Mouse (Mus musculus) lung, adult 2 months (tissue): Measurements from ENCODE around the gene Bpifb1. TPM values are rescaled to one million over a fixed set of nuclear protein-coding genes. Genes with fewer than 3 reads are reported as not detected.
"Not testable (repeated sequence)": the region's sequence is repeated elsewhere in the genome, so short reads cannot be mapped to it uniquely, and the experiment has no call there.

Source experiments
- DNase-seq: peaks from one replicate; pipeline ENCODE4 v3.0.0; 2022
- H3K4me1 ChIP-seq: fragments of 200-500 bp; 2 replicates; pipeline ENCODE4 v1.6.1; 2011; ENCODE audit warnings: low read length; ENCODE audit not compliant: control insufficient read depth, insufficient read depth
- H3K4me3 ChIP-seq: fragments of 200-500 bp; replicated peaks from 2 replicates; pipeline ENCODE3; 2011; ENCODE audit warnings: low read depth, mild to moderate bottlenecking, control low read depth, low read length; ENCODE audit errors: extremely low read depth
- CTCF ChIP-seq: fragments of 200-500 bp; IDR thresholded peaks from 2 replicates; pipeline ENCODE4 v1.5.1; 2011; ENCODE audit warnings: mild to moderate bottlenecking, low read length, control low read depth; ENCODE audit not compliant: insufficient read depth
- POLR2A ChIP-seq: fragments of 200-500 bp; IDR thresholded peaks from 2 replicates; pipeline ENCODE4 v1.6.1; 2011; ENCODE audit warnings: low read depth, mild to moderate bottlenecking, control low read depth, low read length, borderline replicate concordance; ENCODE audit errors: extremely low read depth
- WGBS: fragments of 180-500 bp; shearing (Covaris S2); methylation state at CpG from one replicate; pipeline ENCODE4 v1.1.7; 2018; 5-methylcytosine and 5-hydroxymethylcytosine counted together
- polyA plus RNA-seq: library from polyadenylated mRNA; depleted of rRNA; stranded (reverse); fragments of >200 nt; gene quantifications from 2 replicates; pipeline ENCODE4 v1.2.3, GENCODE M21; 2012; rRNA removed

Bpifb1 gene
- 103 and 136 TPM in 2 replicates for polyA plus RNA-seq

DNA sequence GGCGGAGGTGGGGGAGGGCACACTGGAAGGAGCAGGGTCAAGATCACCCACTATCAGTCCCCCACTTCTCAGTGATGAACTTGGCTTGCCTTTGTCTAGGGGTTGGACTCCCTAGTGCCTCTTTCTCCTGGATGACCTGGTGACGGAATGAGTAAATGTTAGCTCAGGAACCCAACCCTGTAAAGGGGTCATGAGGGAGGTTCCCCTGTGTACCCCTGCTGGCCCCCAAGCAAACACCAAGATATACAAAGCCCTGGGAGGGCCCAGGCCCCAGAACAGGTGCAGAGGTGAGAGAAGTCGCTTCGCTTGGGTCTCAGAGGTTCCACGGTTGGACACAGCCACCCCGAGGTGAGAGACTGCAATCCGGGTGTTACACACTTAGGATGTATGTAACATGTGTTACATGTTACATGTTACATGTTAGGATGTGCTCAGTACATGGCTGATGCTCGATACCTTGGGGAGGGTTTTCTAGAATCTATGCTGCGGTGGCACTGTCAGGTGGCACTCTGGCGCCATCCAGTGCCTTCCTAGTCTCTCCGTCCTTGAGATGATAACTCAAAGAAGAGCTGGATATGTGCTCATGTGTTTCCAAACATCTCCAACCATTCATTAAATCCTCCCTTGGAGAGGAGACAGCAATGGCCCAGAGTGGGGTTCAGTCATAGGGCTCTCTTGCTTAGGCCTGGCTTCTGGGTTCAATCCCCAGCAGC lies at the start of gene Bpifb1:
Bpifb1 (plus strand) TSS at position 273 of the 713 bp plus-strand sequence.
- no peak for TF ChIP-seq POLR2A
- TF ChIP-seq CTCF: peak; percentile 17; the same call in 1 of the 2 replicates
- H3K4me3 ChIP-seq: no peak within 1 kb of the TSS
- DNase-seq: no peak
- 82% methylated on average over 11 of the region's 11 CpGs for WGBS
- peaks cover 2% of the 10 kb centered on the region for H3K4me1 ChIP-seq

DNA sequence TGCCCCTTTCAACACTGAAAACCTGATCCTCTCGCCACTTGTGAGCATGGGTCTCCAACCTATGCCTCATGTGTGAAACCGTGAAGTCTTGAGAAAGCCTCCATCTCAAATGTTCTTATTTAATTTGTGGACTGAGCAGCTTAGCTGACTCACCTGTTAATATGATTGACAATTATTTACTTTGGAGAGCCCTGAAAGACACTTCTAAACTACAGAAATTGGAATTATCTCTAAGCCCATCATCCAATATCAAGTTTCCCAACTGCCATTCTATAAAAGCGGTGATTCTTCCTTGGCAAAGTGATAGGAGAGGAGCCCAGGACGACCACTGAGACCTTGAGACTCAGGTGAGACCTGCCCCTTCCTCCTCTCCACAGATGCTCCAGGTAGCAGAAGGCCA lies 48.0 kb upstream of the Bpifb1 start, which contains the start of gene Bpifa1:
Bpifa1 (plus strand) TSS at position 301 of the 400 bp plus-strand sequence.
- TF ChIP-seq CTCF (no peak), POLR2A (no peak)
- 82% methylated on average over 4 of the region's 4 CpGs for WGBS
- H3K4me3 ChIP-seq: no peak within 1 kb of the TSS
- no peaks in the 10 kb centered on the region for H3K4me1 ChIP-seq
- DNase-seq: no peak

DNA sequence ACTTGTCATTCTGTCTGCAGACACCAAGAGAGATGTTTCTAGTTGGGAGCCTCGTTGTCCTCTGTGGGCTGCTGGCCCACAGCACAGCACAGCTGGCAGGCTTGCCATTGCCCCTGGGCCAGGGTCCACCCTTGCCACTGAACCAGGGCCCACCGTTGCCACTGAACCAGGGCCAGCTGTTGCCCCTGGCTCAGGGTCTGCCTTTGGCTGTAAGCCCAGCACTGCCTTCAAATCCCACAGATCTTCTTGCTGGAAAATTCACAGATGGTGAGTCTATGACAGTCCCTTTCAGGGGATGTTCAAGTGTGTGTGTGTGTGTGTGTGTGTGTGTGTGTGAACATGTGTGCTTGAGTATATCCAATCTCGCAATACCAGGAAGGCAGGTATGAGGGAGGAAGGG lies 46.9 kb upstream of the Bpifb1 start:
- WGBS: 53% methylated on average over 3 of the region's 3 CpGs
- no peaks in the 10 kb centered on the region for H3K4me1 ChIP-seq
- TF ChIP-seq POLR2A (no peak), CTCF (no peak)
- no peak for DNase-seq
- no peak overlapping the region for H3K4me3 ChIP-seq

DNA sequence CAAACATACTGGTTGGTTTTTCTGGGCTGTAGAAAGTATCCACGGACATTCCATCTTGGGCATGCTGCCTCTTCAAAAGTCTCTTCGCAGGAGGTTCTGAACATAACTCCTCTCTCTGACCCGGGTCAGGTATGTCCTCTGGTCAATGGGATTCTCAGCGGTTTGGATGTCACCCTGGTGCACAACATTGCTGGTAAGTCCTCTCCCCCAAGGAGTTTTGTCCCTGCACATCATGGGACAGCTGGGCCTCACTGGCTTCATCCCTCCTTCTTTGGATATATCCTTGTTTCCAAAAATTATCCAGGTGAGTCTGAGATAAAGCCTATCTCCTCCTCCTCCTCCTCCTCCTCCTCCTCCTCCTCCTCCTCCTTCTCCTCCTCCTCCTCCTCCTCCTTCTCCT lies 43.1 kb upstream of the Bpifb1 start:
- 84% methylated on average over 4 of the region's 4 CpGs for WGBS
- no peaks in the 10 kb centered on the region for H3K4me1 ChIP-seq
- H3K4me3 ChIP-seq: no peak overlapping the region
- no peak for DNase-seq
- TF ChIP-seq POLR2A (no peak), CTCF (no peak)

DNA sequence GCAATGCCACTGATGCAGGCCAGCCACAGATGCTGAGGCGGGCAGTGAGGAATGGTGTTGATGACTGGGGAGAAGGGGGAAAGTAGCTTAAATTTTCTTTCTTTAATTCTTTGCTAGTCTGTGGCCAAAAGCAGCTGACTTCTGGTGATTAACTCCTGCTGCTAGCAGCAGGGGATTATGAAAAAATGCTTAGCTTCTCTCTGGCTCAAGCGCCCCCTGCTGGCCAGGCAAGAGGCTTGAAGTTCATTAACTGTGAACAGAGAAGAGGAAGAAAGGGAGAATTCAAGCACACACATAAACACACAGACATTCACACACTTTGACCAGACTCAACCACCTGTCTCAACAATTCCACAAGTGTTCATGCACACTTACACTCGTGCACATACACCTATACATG lies 32.2 kb upstream of the Bpifb1 start:
- peak; percentile 42 for DNase-seq
- TF ChIP-seq POLR2A (no peak), CTCF (peak; percentile 71)
- WGBS: 36% methylated on average over 3 of the region's 3 CpGs
- Histone ChIP-seq H3K4me3 (no peak overlapping the region), H3K4me1 (no peaks in the 10 kb centered on the region)

DNA sequence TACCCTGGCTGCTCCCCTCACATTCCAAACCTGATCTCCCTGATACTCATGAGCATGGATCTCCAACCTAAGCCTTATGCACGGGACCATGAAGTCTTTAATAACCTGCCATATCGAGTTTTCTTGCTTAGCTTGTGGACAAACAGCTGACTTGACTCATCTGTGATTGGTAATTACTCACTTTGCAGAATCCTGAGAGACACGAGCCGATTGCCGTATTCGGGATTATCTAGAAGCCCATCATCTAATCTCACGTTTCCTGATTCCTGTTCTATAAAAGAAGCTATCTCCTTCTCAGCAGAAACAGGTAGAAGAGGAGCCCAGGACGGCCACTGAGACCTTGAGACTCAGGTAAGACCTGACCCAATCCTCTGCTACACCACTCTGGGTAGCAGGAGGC lies 28.3 kb upstream of the Bpifb1 start, which contains the start of gene Bpifa5:
Bpifa5 (plus strand) TSS at position 301 of the 400 bp plus-strand sequence.
- TF ChIP-seq CTCF: no peak
- TF ChIP-seq POLR2A: no peak
- H3K4me3 ChIP-seq: no peak within 1 kb of the TSS
- 72% methylated on average over 8 of the region's 8 CpGs for WGBS
- no peaks in the 10 kb centered on the region for H3K4me1 ChIP-seq
- no peak for DNase-seq

DNA sequence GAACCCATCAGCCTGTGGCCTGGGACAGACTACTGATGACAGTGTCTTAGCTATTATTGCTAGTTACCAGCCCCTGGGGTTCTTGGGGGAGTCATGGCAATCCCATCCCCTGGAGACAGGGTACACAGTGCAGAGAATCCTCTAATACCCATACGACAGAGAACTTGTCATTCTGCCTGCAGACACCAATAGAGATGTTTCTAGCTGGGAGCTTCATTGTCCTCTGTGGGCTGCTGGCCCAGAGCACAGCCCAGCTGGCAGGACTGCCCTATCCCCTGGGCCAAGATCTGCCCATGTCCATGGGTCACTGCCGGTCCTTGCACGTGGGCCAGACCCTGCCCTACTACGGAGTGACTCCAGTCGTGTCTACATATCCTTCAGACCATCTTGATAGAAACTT lies 27.3 kb upstream of the Bpifb1 start:
- TF ChIP-seq CTCF (no peak), POLR2A (no peak)
- 81% methylated on average over 5 of the region's 5 CpGs for WGBS
- Histone ChIP-seq H3K4me3 (no peak overlapping the region), H3K4me1 (no peaks in the 10 kb centered on the region)
- DNase-seq: no peak

DNA sequence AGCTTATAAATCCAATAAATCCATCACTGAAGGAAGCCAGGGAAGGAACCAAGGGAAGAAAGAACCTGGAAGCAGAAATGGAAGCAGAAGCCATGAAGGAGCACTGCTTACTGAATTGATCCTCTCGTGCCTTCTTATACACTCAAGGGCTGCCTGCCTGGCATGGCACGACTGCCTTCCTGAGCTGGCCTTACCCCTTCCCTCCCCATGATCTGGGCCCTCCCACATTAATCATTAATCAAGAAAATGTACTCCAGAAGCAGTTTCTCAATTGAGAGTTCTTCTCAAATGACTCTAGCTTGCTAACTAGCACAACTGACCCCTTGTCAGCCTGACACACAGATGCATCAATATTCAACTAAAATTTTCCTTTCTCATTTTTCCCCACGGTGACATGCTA lies 21.4 kb upstream of the Bpifb1 start:
- WGBS: 49% methylated on average over 3 of the region's 3 CpGs
- no peaks in the 10 kb centered on the region; the same call in 1 of the 2 replicates for H3K4me1 ChIP-seq
- no peak overlapping the region for H3K4me3 ChIP-seq
- TF ChIP-seq CTCF (no peak), POLR2A (no peak)
- no peak for DNase-seq

DNA sequence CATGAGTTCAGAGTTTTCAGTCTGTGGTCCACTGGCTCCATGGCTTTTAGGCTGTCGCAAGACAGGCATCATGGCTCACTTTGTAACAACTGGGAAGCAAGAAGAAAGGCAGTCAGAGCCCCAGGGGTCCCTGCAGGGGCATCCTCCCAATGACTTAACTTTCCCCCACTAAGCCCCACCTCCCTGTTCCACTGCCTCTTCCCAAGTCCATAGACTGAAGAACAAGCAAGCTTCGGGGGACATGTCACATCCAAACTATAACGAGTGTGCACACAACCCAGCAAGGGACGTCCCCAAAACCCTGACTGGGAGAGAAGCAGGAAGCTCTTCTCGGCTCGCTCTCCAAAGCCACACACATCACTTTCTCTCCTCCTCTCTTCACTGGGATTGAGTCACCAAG lies 19.0 kb upstream of the Bpifb1 start:
- 53% methylated on average over 6 of the region's 6 CpGs for WGBS
- Histone ChIP-seq H3K4me1 (no peaks in the 10 kb centered on the region; the same call in 1 of the 2 replicates), H3K4me3 (no peak overlapping the region)
- no peak for DNase-seq
- TF ChIP-seq CTCF: no peak
- TF ChIP-seq POLR2A: no peak

DNA sequence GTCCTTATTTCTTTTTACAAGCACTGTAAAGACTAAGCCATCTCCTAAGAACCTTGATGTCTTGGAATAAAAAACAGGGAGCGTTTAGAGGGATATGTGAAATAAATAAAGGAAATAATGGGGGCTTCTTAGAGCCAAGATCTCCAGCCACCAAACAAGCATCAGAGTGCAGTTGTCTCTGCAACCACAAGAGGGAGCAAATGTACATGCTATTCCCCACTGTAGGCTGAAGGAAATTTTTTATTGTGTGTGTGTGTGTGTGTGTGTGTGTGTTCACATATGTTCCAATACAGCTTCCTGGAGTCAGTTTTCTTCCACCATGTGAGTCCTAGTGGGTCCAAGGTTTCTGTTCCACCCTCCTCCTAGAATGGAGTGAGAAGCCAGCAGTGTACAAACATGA lies 17.3 kb upstream of the Bpifb1 start:
- Histone ChIP-seq H3K4me3 (no peak overlapping the region), H3K4me1 (no peaks in the 10 kb centered on the region; the same call in 1 of the 2 replicates)
- TF ChIP-seq CTCF (peak; percentile 51), POLR2A (no peak)
- DNase-seq: peak; percentile 42
- 21% methylated on average over 1 of the region's 1 CpGs for whole genome bisulfite sequencing

DNA sequence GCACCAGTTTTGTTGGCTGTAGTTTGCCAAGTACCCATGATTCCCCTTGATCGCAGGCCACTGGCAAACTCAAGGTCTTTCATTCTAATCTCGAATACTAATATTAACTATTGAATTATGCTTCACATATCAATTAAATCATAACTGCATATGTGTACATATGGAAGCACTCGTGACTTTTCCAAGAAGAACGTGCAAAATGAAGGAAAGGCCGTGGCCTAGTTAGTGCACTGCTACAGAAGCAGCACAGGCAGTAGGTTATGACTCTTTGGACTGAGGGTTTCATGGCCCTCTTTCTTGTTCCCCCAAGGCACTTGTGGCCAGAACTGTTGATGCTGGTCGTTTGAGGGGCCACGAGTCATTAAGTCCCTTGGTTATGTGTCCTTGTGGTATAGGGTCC lies 8.7 kb upstream of the Bpifb1 start:
- H3K4me1 ChIP-seq, DNase-seq, H3K4me3 ChIP-seq: not testable (repeated sequence)
- WGBS: 80% methylated on average over 7 of the region's 7 CpGs

DNA sequence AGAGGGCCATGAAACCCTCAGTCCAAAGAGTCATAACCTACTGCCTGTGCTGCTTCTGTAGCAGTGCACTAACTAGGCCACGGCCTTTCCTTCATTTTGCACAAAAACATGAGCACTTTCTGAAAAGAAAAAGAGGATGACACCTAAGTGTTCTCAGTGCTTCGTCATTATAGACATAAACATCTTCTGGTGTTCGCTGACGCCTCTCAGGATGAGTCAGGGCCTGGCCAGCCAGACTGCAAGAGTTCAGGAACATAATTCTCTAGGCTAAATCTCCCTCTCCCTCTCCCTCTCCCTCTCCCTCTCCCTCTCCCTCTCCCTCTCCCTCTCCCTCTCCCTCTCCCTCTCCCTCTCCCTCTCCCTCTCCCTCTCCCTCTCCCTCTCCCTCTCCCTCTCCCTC lies 7.6 kb upstream of the Bpifb1 start:
- not testable (repeated sequence) for H3K4me1 ChIP-seq, H3K4me3 ChIP-seq, DNase-seq
- 65% methylated on average over 4 of the region's 4 CpGs for WGBS
